Mouse (Mus musculus) cerebellum, adult (tissue): Measurements from ENCODE around the gene Aurkaip1.

Experiments used
- ATAC-seq: cut with Nextera tagmentation; 2 replicates; pipeline ENCODE4 v1.9.2; 2017; ENCODE audit warnings: mild to moderate bottlenecking, moderate library complexity, mixed read lengths; ENCODE audit not compliant: insufficient number of reproducible peaks, low FRiP score, low TSS enrichment

Aurkaip1 gene

GRCm38 (mm10) chr4:155849792-155850451 is 18.9 kb downstream of the Aurkaip1 start:
- ATAC-seq, result no peak

GRCm38 (mm10) chr4:155851368-155851767 is 20.3 kb downstream of the Aurkaip1 start:
- ATAC-seq, result no peak

- no peak for ATAC-seq
Observed at GRCm38 (mm10) chr4:155851951-155852411, 20.9 kb downstream of the Aurkaip1 start.

GRCm38 (mm10) chr4:155853421-155853820 is 22.3 kb downstream of the Aurkaip1 start:
- no peak for ATAC-seq

GRCm38 (mm10) chr4:155854991-155855390 is 23.9 kb downstream of the Aurkaip1 start:
- no peak for ATAC-seq

- ATAC-seq, result no peak
Observed at GRCm38 (mm10) chr4:155856071-155856470, 25.0 kb downstream of the Aurkaip1 start.

GRCm38 (mm10) chr4:155856881-155857280 is 25.8 kb downstream of the Aurkaip1 start:
- ATAC-seq, result no peak

GRCm38 (mm10) chr4:155859318-155859717 is 28.2 kb downstream of the Aurkaip1 start:
- ATAC-seq, result no peak

GRCm38 (mm10) chr4:155861787-155862186 is 30.7 kb downstream of the Aurkaip1 start:
- ATAC-seq, result no peak

GRCm38 (mm10) chr4:155863001-155863400 is 31.9 kb downstream of the Aurkaip1 start, which contains the start of gene Tas1r3:
Tas1r3 (minus strand) TSS chr4:155863362.
- ATAC-seq, result no peak

- ATAC-seq, result peak; percentile 11; the same call in 1 of the 2 replicates
Observed at GRCm38 (mm10) chr4:155868614-155869298, 37.7 kb downstream of the Aurkaip1 start.

GRCm38 (mm10) chr4:155869317-155870033 is 38.4 kb downstream of the Aurkaip1 start, which contains the start of the genes Cptp and Ints11:
Cptp (minus strand) TSS chr4:155869440.
Ints11 (plus strand) TSS chr4:155869546.
- ATAC-seq, result peak; percentile 93

- no peak for ATAC-seq
Observed at GRCm38 (mm10) chr4:155871404-155871803, 40.3 kb downstream of the Aurkaip1 start.
